Mouse (Mus musculus): Measurements from ENCODE around the gene Ankrd13a.
"Not testable (repeated sequence)": the region's sequence is repeated elsewhere in the genome, so short reads cannot be mapped to it uniquely, and the experiment has no call there.

Ankrd13a gene

DNA sequence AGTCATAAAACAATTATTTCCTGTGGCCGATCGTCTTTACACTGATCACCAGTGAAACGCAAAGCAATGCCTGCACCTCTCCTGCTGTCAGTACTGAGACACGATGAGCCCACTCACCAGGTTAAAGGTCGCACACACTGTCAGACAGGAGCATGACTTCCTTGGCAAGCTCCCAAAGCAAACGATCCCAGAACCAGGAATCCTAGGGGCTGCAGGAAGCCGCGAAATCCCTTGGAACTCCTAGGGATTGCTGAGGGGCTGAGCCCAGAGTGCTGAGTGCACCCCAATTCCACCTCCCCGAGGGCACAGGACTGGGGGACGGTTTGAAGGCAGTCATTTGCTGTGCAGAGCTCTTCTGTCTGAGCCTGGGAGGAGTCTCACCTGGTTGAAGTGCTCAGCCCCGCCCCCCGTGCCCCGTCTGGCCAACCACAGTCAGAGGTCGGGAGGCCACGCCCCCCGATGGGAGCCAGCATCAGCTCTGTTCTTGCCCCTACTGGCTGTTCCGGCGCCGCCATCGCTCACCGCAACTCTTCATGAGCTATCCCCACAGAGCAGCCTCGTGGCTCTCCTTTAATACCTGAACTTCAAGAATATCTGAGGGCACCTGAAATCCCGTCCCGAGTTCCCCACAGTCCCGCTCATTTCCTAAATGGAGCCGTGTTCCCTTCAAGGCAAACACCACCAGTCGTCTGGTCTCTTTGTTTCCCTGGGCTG lies 51.7 kb downstream of the Ankrd13a start:
- no peak for TF ChIP-seq GATA4 (IDR thresholded peaks at IDR 0.05; ENCODE audit: insufficient replicate concordance, low read length)

- TF ChIP-seq GATA4 (IDR thresholded peaks at IDR 0.05; ENCODE audit: insufficient replicate concordance, low read length): no peak
Measured at GRCm38 (mm10) chr5:114827427-114827826, 53.0 kb downstream of the Ankrd13a start.

GRCm38 (mm10) chr5:114829740-114830139 lies 55.3 kb downstream of the Ankrd13a start:
- TF ChIP-seq GATA4 (IDR thresholded peaks at IDR 0.05; ENCODE audit: insufficient replicate concordance, low read length): no peak

- TF ChIP-seq GATA4 (IDR thresholded peaks at IDR 0.05; ENCODE audit: insufficient replicate concordance, low read length): no peak
Measured at GRCm38 (mm10) chr5:114836886-114837285, 62.4 kb downstream of the Ankrd13a start.

DNA sequence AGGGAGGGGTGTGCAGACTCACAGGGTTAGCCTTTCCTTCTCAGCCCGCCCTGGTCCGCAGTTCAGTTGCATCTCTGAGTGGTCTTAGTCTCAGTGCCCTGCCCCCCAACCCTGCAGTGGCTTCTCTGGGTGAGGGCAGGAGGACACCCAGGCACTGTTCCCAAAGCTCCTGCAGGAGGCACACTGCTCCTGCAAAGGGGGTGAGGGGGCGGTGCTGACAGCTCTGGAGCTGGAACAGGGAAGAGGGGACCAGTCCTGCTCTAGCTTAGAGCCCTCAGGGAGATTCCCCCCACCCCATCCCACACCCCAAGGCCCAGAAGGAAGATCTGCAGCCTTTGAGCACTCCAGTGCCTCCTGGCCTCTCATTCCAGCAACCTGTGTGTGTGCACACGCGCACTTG lies 68.2 kb downstream of the Ankrd13a start:
- no peak for TF ChIP-seq GATA4 (IDR thresholded peaks at IDR 0.05; ENCODE audit: insufficient replicate concordance, low read length)

- no peak for TF ChIP-seq GATA4 (IDR thresholded peaks at IDR 0.05; ENCODE audit: insufficient replicate concordance, low read length)
Measured at GRCm38 (mm10) chr5:114851565-114852236, 77.2 kb downstream of the Ankrd13a start.

DNA sequence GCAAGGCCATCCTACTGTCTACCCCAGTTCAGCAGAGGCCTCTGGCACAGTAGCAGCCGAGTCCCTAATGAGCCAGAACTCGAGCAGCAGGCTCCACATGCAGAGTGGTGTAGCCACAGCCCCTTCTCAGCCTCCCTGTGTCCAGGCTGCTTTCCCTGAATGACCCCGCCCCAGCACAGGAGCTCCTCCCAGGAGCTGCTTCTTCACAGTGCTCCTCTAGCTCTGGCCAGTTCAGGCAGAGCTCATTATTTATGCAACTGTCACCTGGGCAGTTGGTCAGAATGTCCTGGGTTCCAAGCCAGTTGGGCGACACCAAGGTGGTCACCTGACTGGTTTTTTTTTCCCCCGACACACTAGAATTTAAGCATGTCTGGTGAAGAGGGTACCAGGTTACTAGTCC lies 78.9 kb downstream of the Ankrd13a start, which contains the start of gene 4930519G04Rik:
Gene 4930519G04Rik (plus strand): TSS at position 301 of the 400 bp plus-strand sequence.
- not testable (repeated sequence) for TF ChIP-seq GATA4 (IDR thresholded peaks at IDR 0.05; ENCODE audit: insufficient replicate concordance, low read length)

All from liver, adult (tissue).